ENCODE assay signal across 9 mouse cellular contexts in the genomic region with DNA sequence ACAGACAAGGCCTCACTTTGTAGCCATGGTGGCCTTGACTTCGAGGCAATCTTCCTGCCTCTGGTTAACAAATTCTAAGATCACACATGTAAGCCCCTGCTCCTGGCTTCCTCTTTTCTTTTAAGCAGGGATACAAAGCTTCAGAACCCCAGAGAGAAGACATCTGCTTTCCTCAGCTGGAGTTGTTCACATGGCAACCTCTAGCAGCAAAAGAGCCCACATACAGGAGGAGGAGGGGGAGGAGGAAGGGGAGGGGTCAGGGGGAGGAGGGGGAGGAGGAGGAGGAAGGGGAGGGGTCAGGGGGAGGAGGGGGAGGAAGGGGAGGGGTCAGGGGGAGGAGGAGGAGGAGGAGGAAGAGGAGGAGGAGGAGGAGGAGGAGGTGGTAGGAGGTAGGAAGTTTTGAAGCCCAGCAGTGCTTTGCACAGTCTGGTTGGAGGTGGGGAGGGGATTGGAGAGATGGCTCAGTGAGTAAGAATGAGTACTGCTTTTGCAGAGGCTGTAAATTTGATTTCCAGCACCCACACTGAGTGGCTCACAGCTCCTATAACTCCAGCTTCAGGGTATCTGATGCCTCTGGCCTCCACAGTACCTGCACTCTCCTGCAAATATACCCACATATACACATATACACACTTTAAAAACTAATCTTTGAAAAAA. TPM values are rescaled to one million over a fixed set of nuclear protein-coding genes. Genes with fewer than 3 reads are reported as not detected.
A peak's percentile ranks its signal among the peaks of the same experiment; 100 is the strongest.
DNase-seq lines count a peak whose midpoint lies in the region; ATAC-seq lines count a peak whose summit lies in the region.
"Had no signal": no experiment of that assay in that cellular context is flagged by ENCODE, and none has a peak within 500 bp of the region (broad histone marks: within the 10 kb centered on the region; RNA-seq: fewer than 3 reads in every experiment).

No protein-coding gene starts in this region.

- intact Hi-C loops in left cerebral cortex, postnatal 4 days (cut with DNase I) = no loop called here

- no peaks in the 10 kb centered on the region for H3K36me3 ChIP-seq in lung, embryonic 16.5 days (ENCODE audit: control insufficient read depth, insufficient read depth, low read length)
- H3K36me3 ChIP-seq in embryonic facial prominence, embryonic 11.5 days (replicated peaks; ENCODE audit: control insufficient read depth, insufficient read depth, low read depth, low read length) = no peaks in the 10 kb centered on the region
- no peaks in the 10 kb centered on the region for H3K36me3 ChIP-seq in limb, embryonic 13.5 days
- no peaks in the 10 kb centered on the region for H3K36me3 ChIP-seq in neural tube, embryonic 14.5 days (ENCODE audit: control insufficient read depth, insufficient read depth, low read length)

- H3K9me3 ChIP-seq in lung, embryonic 16.5 days (ENCODE audit: control insufficient read depth, low read length) = peaks cover 2% of the 10 kb centered on the region; the same call in 1 of the 2 replicates
- no peaks in the 10 kb centered on the region for H3K9me3 ChIP-seq in embryonic facial prominence, embryonic 11.5 days (replicated peaks; ENCODE audit: control insufficient read depth, low read length)
- no peaks in the 10 kb centered on the region for H3K9me3 ChIP-seq in limb, embryonic 13.5 days
- H3K9me3 ChIP-seq in neural tube, embryonic 14.5 days (ENCODE audit: control insufficient read depth, low read length) = no peaks in the 10 kb centered on the region

- 59% methylated on average over 1 of the region's 1 CpGs for WGBS in lung, embryonic 16.5 days
- WGBS in embryonic facial prominence, embryonic 11.5 days = 72% methylated on average over 1 of the region's 1 CpGs
- 75% methylated on average over 1 of the region's 1 CpGs for WGBS in limb, embryonic 13.5 days
- 23% methylated on average over 1 of the region's 1 CpGs for WGBS in neural tube, embryonic 14.5 days

- H3K27me3 ChIP-seq in lung, embryonic 16.5 days (ENCODE audit: control insufficient read depth, insufficient read depth, low read depth, low read length) = no peaks in the 10 kb centered on the region
- no peaks in the 10 kb centered on the region for H3K27me3 ChIP-seq in embryonic facial prominence, embryonic 11.5 days (ENCODE audit: control insufficient read depth, insufficient read depth, low read length)
- H3K27me3 ChIP-seq in limb, embryonic 13.5 days = no peaks in the 10 kb centered on the region
- H3K27me3 ChIP-seq in neural tube, embryonic 14.5 days (ENCODE audit: control insufficient read depth, insufficient read depth, low read length) = no peaks in the 10 kb centered on the region

- H3K4me1 ChIP-seq in lung, embryonic 16.5 days (replicated peaks; ENCODE audit: control insufficient read depth, insufficient read depth, low read length) = peaks cover 8% of the 10 kb centered on the region; the same call in 1 of the 2 replicates
- no peaks in the 10 kb centered on the region for H3K4me1 ChIP-seq in embryonic facial prominence, embryonic 11.5 days (ENCODE audit: control insufficient read depth, insufficient read depth, low read length)
- 0 out of 2 replicates have a peak, but pooled peaks cover 3% of the 10 kb centered on the region for H3K4me1 ChIP-seq in limb, embryonic 13.5 days
- no peaks in the 10 kb centered on the region for H3K4me1 ChIP-seq in neural tube, embryonic 14.5 days (ENCODE audit: control insufficient read depth, insufficient read depth, low read length)

- no peak for DNase-seq in lung, postnatal 4 days
- peak; percentile 22 for DNase-seq in embryonic facial prominence, embryonic 11.5 days (ENCODE audit: low spot score)
- DNase-seq in testis, postnatal 14 days (ENCODE audit: low spot score) = no peak
- no peak for DNase-seq in left cerebral cortex, postnatal 4 days
- no peak for DNase-seq in ovary, postnatal 10 days (ENCODE audit: low spot score)

- H3K4me3 ChIP-seq in lung, embryonic 16.5 days (ENCODE audit: low read length) = no peak overlapping the region
- no peak overlapping the region for H3K4me3 ChIP-seq in embryonic facial prominence, embryonic 11.5 days (ENCODE audit: low read depth, low read length)
- H3K4me3 ChIP-seq in limb, embryonic 13.5 days = no peak overlapping the region
- H3K4me3 ChIP-seq in neural tube, embryonic 14.5 days (ENCODE audit: low read depth, low read length) = no peak overlapping the region
- H3K4me3 ChIP-seq: erythroblast, embryonic 14.5 days had no signal

- ATAC-seq in lung, embryonic 16.5 days (ENCODE audit: low read depth) = peak; percentile 81
- no peak; the same call in 1 of the 2 replicates for ATAC-seq in embryonic facial prominence, embryonic 11.5 days (replicated peaks; ENCODE audit: insufficient number of reproducible peaks, low FRiP score, low TSS enrichment, low read depth)
- ATAC-seq in limb, embryonic 13.5 days (ENCODE audit: low FRiP score, low read depth) = peak; percentile 32; the same call in 1 of the 2 replicates
- ATAC-seq in neural tube, embryonic 14.5 days (ENCODE audit: low read depth) = peak; percentile 71

- H3K4me2 ChIP-seq in lung, embryonic 16.5 days (ENCODE audit: low read depth, low read length) = peak overlapping the region; percentile 41
- H3K4me2 ChIP-seq in embryonic facial prominence, embryonic 11.5 days (ENCODE audit: low read depth, low read length) = no peak overlapping the region
- no peak overlapping the region for H3K4me2 ChIP-seq in limb, embryonic 13.5 days (replicated peaks)
- no peak overlapping the region for H3K4me2 ChIP-seq in neural tube, embryonic 14.5 days (ENCODE audit: low read depth, low read length)

- H3K9ac ChIP-seq in lung, embryonic 16.5 days (ENCODE audit: low read length) = no peak overlapping the region
- H3K9ac ChIP-seq in embryonic facial prominence, embryonic 11.5 days (replicated peaks; ENCODE audit: low read length) = no peak overlapping the region
- no peak overlapping the region for H3K9ac ChIP-seq in limb, embryonic 13.5 days
- no peak overlapping the region for H3K9ac ChIP-seq in neural tube, embryonic 14.5 days (replicated peaks; ENCODE audit: low read depth, low read length)

- peak overlapping the region; percentile 88 for H3K27ac ChIP-seq in lung, embryonic 16.5 days (ENCODE audit: low read length)
- no peak overlapping the region for H3K27ac ChIP-seq in embryonic facial prominence, embryonic 11.5 days (replicated peaks; ENCODE audit: low read depth, low read length)
- no peak overlapping the region for H3K27ac ChIP-seq in limb, embryonic 13.5 days
- 0 out of 2 replicates have a peak overlapping the region, but pooled peaks have one; percentile 28 for H3K27ac ChIP-seq in neural tube, embryonic 14.5 days (ENCODE audit: low read depth, low read length)

RNA-seq across cellular contexts. Expression of a gene that starts 6.2 kb away (rescaled TPM):
- 699 and 778 TPM in 2 replicates for polyA plus RNA-seq in lung, embryonic 16.5 days (2015; fragmentation: Nextera tagmentation; extraction: Ambion mirVana)
- 578 and 583 TPM in 2 replicates for polyA plus RNA-seq in embryonic facial prominence, embryonic 11.5 days (2014; fragmentation: Nextera tagmentation; extraction: Ambion mirVana)
- 484 and 493 TPM in 2 replicates for polyA plus RNA-seq in limb, embryonic 13.5 days (2015; fragmentation: Nextera tagmentation; extraction: Ambion mirVana)
- polyA plus RNA-seq in neural tube, embryonic 14.5 days (2014; fragmentation: Nextera tagmentation; extraction: Ambion mirVana) = 618 and 641 TPM in 2 replicates
- total RNA-seq in left cerebral cortex, postnatal 4 days (2021) = 100 to 1,000 TPM; 481 to 486 TPM

RNA-seq across cellular contexts. Expression of a gene that starts 36.3 kb away (rescaled TPM):
- polyA plus RNA-seq in lung, embryonic 16.5 days (2015; fragmentation: Nextera tagmentation; extraction: Ambion mirVana) = 0.74 and 1.2 TPM in 2 replicates
- 0.59 and 1.0 TPM in 2 replicates for polyA plus RNA-seq in embryonic facial prominence, embryonic 11.5 days (2014; fragmentation: Nextera tagmentation; extraction: Ambion mirVana)
- polyA plus RNA-seq in limb, embryonic 13.5 days (2015; fragmentation: Nextera tagmentation; extraction: Ambion mirVana) = 0.76 and 1.5 TPM in 2 replicates
- 0.72 and 1.1 TPM in 2 replicates for polyA plus RNA-seq in neural tube, embryonic 14.5 days (2014; fragmentation: Nextera tagmentation; extraction: Ambion mirVana)
- total RNA-seq in left cerebral cortex, postnatal 4 days (2021) = 1 to 10 TPM; 1.2 TPM
- polyA plus RNA-seq: erythroblast, embryonic 14.5 days had no signal

RNA-seq across cellular contexts. Expression of a gene that starts 42.1 kb away (rescaled TPM):
- polyA plus RNA-seq in lung, embryonic 16.5 days (2015; fragmentation: Nextera tagmentation; extraction: Ambion mirVana) = 192 and 200 TPM in 2 replicates
- 301 and 304 TPM in 2 replicates for polyA plus RNA-seq in embryonic facial prominence, embryonic 11.5 days (2014; fragmentation: Nextera tagmentation; extraction: Ambion mirVana)
- polyA plus RNA-seq in limb, embryonic 13.5 days (2015; fragmentation: Nextera tagmentation; extraction: Ambion mirVana) = 293 and 302 TPM in 2 replicates
- 264 and 265 TPM in 2 replicates for polyA plus RNA-seq in neural tube, embryonic 14.5 days (2014; fragmentation: Nextera tagmentation; extraction: Ambion mirVana)
- 100 to 1,000 TPM; 170 to 174 TPM for total RNA-seq in left cerebral cortex, postnatal 4 days (2021)

Comparison
In these comparisons a context has a peak if more than half of its experiments do, and no peak if none do; other contexts are left out.
1. H3K27ac ChIP-seq: peak in lung, embryonic 16.5 days (single experiment) and neural tube, embryonic 14.5 days (single experiment); none in embryonic facial prominence, embryonic 11.5 days (single experiment) and limb, embryonic 13.5 days (single experiment).